Mouse (Mus musculus) spleen, postnatal 36 days (tissue): Measurements from ENCODE around the gene Setd7.

Experiments used
- DNase-seq, 2 experiments: peaks; one replicate each; pipeline ENCODE4 v3.0.0; 2022; ENCODE audit warnings: low spot score in 2 of 2, mixed read lengths in 1 of 2

Setd7 gene

GRCm38 (mm10) chr3:51475706-51476105 lies 85.0 kb downstream of the Setd7 start:
- DNase-seq: no peak

GRCm38 (mm10) chr3:51468530-51468929 lies 92.1 kb downstream of the Setd7 start:
- no peak for DNase-seq
